Mouse (Mus musculus) lung, embryonic 15.5 days (tissue): ENCODE measurements at regions not wholly inside any gene's neighbourhood (a gene's known extent, or its start where the extent isn't known, plus 50 kb on each side); places are given as distances from the start of the nearest gene placed in this dataset. TPM values are rescaled to one million over a fixed set of nuclear protein-coding genes. Genes with fewer than 3 reads are reported as not detected.

Source experiments
- microRNA-seq: library from miRNA; unstranded; fragments of <30 nt; microRNA quantifications from one replicate; pipeline ENCODE4, GENCODE M21; 2016

Small RNA genes in the stretch of these regions (microRNA-seq; reads per million reads assigned to microRNA genes)
- not detected for gene Mir6348
- gene Mir6354: not detected
